Comparison of ENCODE assay signal across 12 mouse cellular contexts in the genomic region with DNA sequence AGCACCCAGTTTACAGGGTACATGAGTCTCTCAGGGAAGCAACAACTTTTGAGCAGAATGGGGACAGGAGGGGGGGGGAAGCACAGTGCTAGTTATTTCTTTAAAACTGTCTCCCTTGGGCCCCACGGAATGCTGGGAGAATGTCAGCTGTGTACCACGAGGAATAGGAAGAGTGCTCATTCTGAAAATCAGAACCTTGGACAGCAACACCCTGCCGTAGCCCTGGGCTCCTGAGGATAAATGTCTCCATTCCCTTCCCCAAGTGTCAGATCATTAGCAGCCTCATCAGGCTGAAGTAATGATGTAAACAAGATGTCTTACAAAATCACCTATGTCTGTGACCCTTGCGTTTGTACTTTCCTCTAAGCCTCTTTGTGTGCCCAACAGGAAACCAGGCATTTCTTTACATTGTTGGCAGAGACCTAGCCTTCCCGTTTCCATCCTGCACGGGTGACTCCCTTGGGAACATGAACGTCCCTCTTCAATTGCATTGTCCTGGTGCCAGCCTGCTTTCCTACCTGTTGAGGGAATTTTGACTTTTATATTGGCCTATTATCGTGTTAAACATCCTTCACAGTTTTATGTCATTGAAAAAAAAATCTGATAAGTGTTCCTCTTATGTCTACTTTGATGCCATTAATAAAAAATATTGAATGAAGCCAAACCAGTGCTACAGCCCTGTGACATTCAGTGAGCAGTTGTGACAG.
DNase-seq lines count a peak whose midpoint lies in the region; ATAC-seq lines count a peak whose summit lies in the region.
"Had no signal": no experiment of that assay in that cellular context is flagged by ENCODE, and none has a peak within 500 bp of the region (broad histone marks: within the 10 kb centered on the region; RNA-seq: fewer than 3 reads in every experiment).

No protein-coding gene starts in this region.

- H3K9ac ChIP-seq in hindbrain, embryonic 13.5 days, result no peak overlapping the region
- H3K9ac ChIP-seq: hindbrain, embryonic 15.5 days; limb, embryonic 12.5 days had no signal

- no peak overlapping the region for H3K4me3 ChIP-seq in hindbrain, embryonic 13.5 days
- H3K4me3 ChIP-seq: hindbrain, embryonic 15.5 days; limb, embryonic 12.5 days; megakaryocyte, embryonic 14.5 days had no signal

- peak; percentile 43; the same call in 1 of the 2 replicates for ATAC-seq in hindbrain, embryonic 13.5 days (ENCODE audit: low FRiP score)
- ATAC-seq in erythroid progenitor cell, adult 5-6 weeks (replicated peaks; ENCODE audit: low FRiP score, poor library complexity, severe bottlenecking), result no peak

- 32% methylated on average over 8 of the region's 8 CpGs for WGBS in hindbrain, embryonic 13.5 days

- intact Hi-C loops in heart, postnatal 14 days (cut with DNase I), result no loop called here

- peak; percentile 10 to 37 for DNase-seq in heart, postnatal 14 days
- no peak for DNase-seq in heart, adult 8-10 months (ENCODE audit: low spot score)
- DNase-seq in 3T3-L1 (ENCODE audit: low read depth, low spot score) (peak; percentile 45), NIH3T3 (ENCODE audit: low read depth) (peak; percentile 79)
- DNase-seq in gastrocnemius, adult 8-10 months (ENCODE audit: low spot score in 2 of 2), result no peak
- no peak for DNase-seq in lung, postnatal 36 days
- DNase-seq: cerebellum, adult 8-10 months had no signal

- no peaks in the 10 kb centered on the region for H3K27me3 ChIP-seq in hindbrain, embryonic 13.5 days
- H3K27me3 ChIP-seq: hindbrain, embryonic 15.5 days; limb, embryonic 12.5 days; megakaryocyte, embryonic 14.5 days had no signal

- H3K4me2 ChIP-seq in hindbrain, embryonic 13.5 days, result no peak overlapping the region
- H3K4me2 ChIP-seq: hindbrain, embryonic 15.5 days; limb, embryonic 12.5 days had no signal

- H3K27ac ChIP-seq in hindbrain, embryonic 13.5 days, result 0 out of 2 replicates have a peak overlapping the region, but pooled peaks have one; percentile 1
- H3K27ac ChIP-seq: hindbrain, embryonic 15.5 days; limb, embryonic 12.5 days had no signal

- no peaks in the 10 kb centered on the region for H3K36me3 ChIP-seq in hindbrain, embryonic 13.5 days
- H3K36me3 ChIP-seq: hindbrain, embryonic 15.5 days; limb, embryonic 12.5 days had no signal

- peaks cover 17% of the 10 kb centered on the region for H3K4me1 ChIP-seq in hindbrain, embryonic 13.5 days (replicated peaks)
- H3K4me1 ChIP-seq: limb, embryonic 12.5 days; megakaryocyte, embryonic 14.5 days had no signal

- no peaks in the 10 kb centered on the region for H3K9me3 ChIP-seq in hindbrain, embryonic 13.5 days
- H3K9me3 ChIP-seq: hindbrain, embryonic 15.5 days; limb, embryonic 12.5 days; megakaryocyte, embryonic 14.5 days had no signal

Comparison
In these comparisons a context has a peak if more than half of its experiments do, and no peak if none do; other contexts are left out.
1. DNase-seq: peak in heart, postnatal 14 days (2 of 2), 3T3-L1 (single experiment) and NIH3T3 (single experiment); none in heart, adult 8-10 months (single experiment), gastrocnemius, adult 8-10 months (0 of 2) and lung, postnatal 36 days (single experiment).